Mouse (Mus musculus) spleen, adult 2 months (tissue): ENCODE measurements around the gene Snrnp25. TPM values are rescaled to one million over a fixed set of nuclear protein-coding genes. Genes with fewer than 3 reads are reported as not detected.

Experiments
- DNase-seq, 2 experiments: peaks; one replicate each; pipeline versions ENCODE4 v3.0.0 to v3.0.0-alpha.2; 2012 to 2021; ENCODE audit warnings: low spot score in 2 of 2, low read depth in 1 of 2
- H3K27ac ChIP-seq: fragments of 200-500 bp; 2 replicates; pipeline ENCODE4 v1.5.1; 2012; ENCODE audit warnings: low read length, inconsistent platforms; ENCODE audit not compliant: insufficient read depth
- H3K27me3 ChIP-seq: fragments of 200-500 bp; 2 replicates; pipeline ENCODE4 v1.6.1; 2012; ENCODE audit warnings: mild to moderate bottlenecking, moderate library complexity, low read length, inconsistent platforms; ENCODE audit not compliant: control insufficient read depth, insufficient read depth
- H3K36me3 ChIP-seq: fragments of 200-500 bp; 2 replicates; pipeline ENCODE4 v1.6.1; 2012; ENCODE audit warnings: mild to moderate bottlenecking, low read length, inconsistent platforms; ENCODE audit not compliant: control insufficient read depth, insufficient read depth
- H3K4me1 ChIP-seq: fragments of 200-500 bp; 2 replicates; pipeline ENCODE4 v1.6.1; 2011; ENCODE audit warnings: inconsistent platforms; ENCODE audit not compliant: control insufficient read depth, insufficient read depth, insufficient read length
- H3K4me3 ChIP-seq: fragments of 200-500 bp; 2 replicates; pipeline ENCODE4 v1.5.1; 2011; ENCODE audit warnings: mild to moderate bottlenecking, inconsistent platforms; ENCODE audit not compliant: insufficient read depth, insufficient read length; ENCODE audit errors: extremely low read depth
- CTCF ChIP-seq: fragments of 200-500 bp; IDR thresholded peaks from 2 replicates; pipeline ENCODE4 v1.5.1; 2011; ENCODE audit warnings: mild to moderate bottlenecking, inconsistent platforms; ENCODE audit not compliant: insufficient read depth, insufficient read length, insufficient replicate concordance; ENCODE audit errors: extremely low read depth
- POLR2A ChIP-seq: fragments of 200-500 bp; IDR thresholded peaks from 2 replicates; pipeline ENCODE4 v1.6.1; 2011; ENCODE audit warnings: low read depth, low read length, inconsistent platforms
- WGBS: fragments of 180-500 bp; shearing (Covaris S2); methylation state at CpG from one replicate; pipeline ENCODE4 v1.1.7; 2018; 5-methylcytosine and 5-hydroxymethylcytosine counted together
- polyA plus RNA-seq: library from polyadenylated mRNA; depleted of rRNA; stranded (reverse); fragments of >200 nt; gene quantifications from 2 replicates; pipeline ENCODE4 v1.2.3, GENCODE M21; 2012

Snrnp25 gene
- polyA plus RNA-seq, 1 experiment = 29.7 TPM

GRCm38 (mm10) chr11:32244617-32245016 is 39.4 kb downstream of the Snrnp25 start:
- 76% methylated on average over 1 of the region's 1 CpGs for WGBS
- Histone ChIP-seq H3K27ac (peak overlapping the region; percentile 55), H3K36me3 (peaks cover 21% of the 10 kb centered on the region), H3K27me3 (no peaks in the 10 kb centered on the region), H3K4me1 (no peaks in the 10 kb centered on the region; the same call in 1 of the 2 replicates), H3K4me3 (no peak overlapping the region)
- TF ChIP-seq POLR2A = no peak
- no peak for TF ChIP-seq CTCF
- no peak for DNase-seq

- DNase-seq = no peak
- Histone ChIP-seq H3K4me3 (no peak overlapping the region), H3K36me3 (peaks cover 26% of the 10 kb centered on the region), H3K4me1 (no peaks in the 10 kb centered on the region; the same call in 1 of the 2 replicates), H3K27ac (no peak overlapping the region), H3K27me3 (no peaks in the 10 kb centered on the region)
- 80% methylated on average over 6 of the region's 6 CpGs for WGBS
- TF ChIP-seq CTCF = no peak
- no peak for TF ChIP-seq POLR2A
Observed at GRCm38 (mm10) chr11:32245614-32246013, 40.4 kb downstream of the Snrnp25 start.

- Histone ChIP-seq H3K4me3 (no peak overlapping the region), H3K36me3 (peaks cover 24% of the 10 kb centered on the region), H3K4me1 (no peaks in the 10 kb centered on the region; the same call in 1 of the 2 replicates), H3K27me3 (no peaks in the 10 kb centered on the region), H3K27ac (0 out of 2 replicates have a peak overlapping the region, but pooled peaks have one; percentile 37)
- TF ChIP-seq CTCF (no peak), POLR2A (no peak)
- DNase-seq = no peak
Observed at GRCm38 (mm10) chr11:32247068-32247467, 41.9 kb downstream of the Snrnp25 start.

GRCm38 (mm10) chr11:32248350-32248749 is 43.1 kb downstream of the Snrnp25 start:
- H3K36me3 ChIP-seq = peaks cover 27% of the 10 kb centered on the region
- TF ChIP-seq CTCF (no peak), POLR2A (no peak)
- 92% methylated on average over 3 of the region's 3 CpGs for WGBS
- H3K4me3 ChIP-seq = no peak overlapping the region
- no peak overlapping the region for H3K27ac ChIP-seq
- no peak for DNase-seq
- no peaks in the 10 kb centered on the region; the same call in 1 of the 2 replicates for H3K4me1 ChIP-seq
- no peaks in the 10 kb centered on the region for H3K27me3 ChIP-seq

- WGBS = 92% methylated on average over 8 of the region's 8 CpGs
- no peak for DNase-seq
- H3K4me3 ChIP-seq = no peak overlapping the region
- no peak for TF ChIP-seq POLR2A
- H3K36me3 ChIP-seq = peaks cover 25% of the 10 kb centered on the region
- H3K27ac ChIP-seq = peak overlapping the region; percentile 28; the same call in 1 of the 2 replicates
- H3K27me3 ChIP-seq = no peaks in the 10 kb centered on the region
- no peaks in the 10 kb centered on the region for H3K4me1 ChIP-seq
Observed at GRCm38 (mm10) chr11:32250880-32251763, 45.9 kb downstream of the Snrnp25 start.

- Histone ChIP-seq H3K4me3 (no peak overlapping the region), H3K36me3 (peaks cover 16% of the 10 kb centered on the region), H3K4me1 (no peaks in the 10 kb centered on the region), H3K27ac (no peak overlapping the region), H3K27me3 (no peaks in the 10 kb centered on the region)
- WGBS = 100% methylated on average over 1 of the region's 1 CpGs
- TF ChIP-seq CTCF (no peak), POLR2A (no peak)
- no peak for DNase-seq
Observed at GRCm38 (mm10) chr11:32253121-32253520, 47.9 kb downstream of the Snrnp25 start.

- Histone ChIP-seq H3K4me1 (no peaks in the 10 kb centered on the region), H3K27ac (no peak overlapping the region), H3K4me3 (no peak overlapping the region), H3K27me3 (no peaks in the 10 kb centered on the region), H3K36me3 (peaks cover 13% of the 10 kb centered on the region)
- TF ChIP-seq POLR2A (no peak), CTCF (no peak)
- no peak for DNase-seq
- 86% methylated on average over 1 of the region's 1 CpGs for WGBS
Observed at GRCm38 (mm10) chr11:32256146-32256545, 50.9 kb downstream of the Snrnp25 start.
